Mouse (Mus musculus) erythroblast, adult 5-6 weeks (primary cell): Measurements from ENCODE around the gene Fam151a. TPM values are rescaled to one million over a fixed set of nuclear protein-coding genes. Genes with fewer than 3 reads are reported as not detected.
A peak's percentile ranks its signal among the peaks of the same experiment; 100 is the strongest.
"Not testable (repeated sequence)": the region's sequence is repeated elsewhere in the genome, so short reads cannot be mapped to it uniquely, and the experiment has no call there.

Experiments
- ATAC-seq: replicated peaks from 2 replicates; pipeline ENCODE4 v1.8.0; 2016; ENCODE audit warnings: moderate number of reproducible peaks, mild to moderate bottlenecking, moderate TSS enrichment, inconsistent platforms; ENCODE audit not compliant: poor library complexity, low FRiP score, severe bottlenecking
- total RNA-seq, 2 experiments: library from RNA; stranded (forward) in 1 of 2; stranded (reverse) in 1 of 2; fragments of 150-400 nt in 1 of 2; fragments of 200-764, 138-1000 nt in 1 of 2; gene quantifications; 2 replicates each; pipeline versions ENCODE4 v1.2.3 to v1.2.4; 2015 to 2017; ENCODE audit warnings: low replicate concordance in 2 of 2

Fam151a gene
- total RNA-seq (2015; ENCODE audit: low replicate concordance) (not detected in 2 replicates), total RNA-seq (2017; ENCODE audit: low replicate concordance) (not detected in 2 replicates)

GRCm38 (mm10) chr4:106733636-106734035, at the start of gene Fam151a:
Fam151a (plus strand) TSS chr4:106733889.
- ATAC-seq, result no peak

GRCm38 (mm10) chr4:106688636-106689296, 44.9 kb upstream of the Fam151a start:
- no peak for ATAC-seq

- no peak for ATAC-seq
These were observed 39.8 kb upstream of the Fam151a start for GRCm38 (mm10) chr4:106693841-106694430.

- ATAC-seq, result 0 out of 2 replicates have a peak, but pooled peaks have one; percentile 51
These were observed 33.7 kb upstream of the Fam151a start for GRCm38 (mm10) chr4:106699989-106700388.

- ATAC-seq, result no peak
These were observed 32.9 kb upstream of the Fam151a start for GRCm38 (mm10) chr4:106700798-106701197.

GRCm38 (mm10) chr4:106703956-106704355, 29.7 kb upstream of the Fam151a start:
- ATAC-seq, result no peak

GRCm38 (mm10) chr4:106704416-106704815, 29.3 kb upstream of the Fam151a start:
- ATAC-seq, result no peak

GRCm38 (mm10) chr4:106705096-106705665, 28.5 kb upstream of the Fam151a start:
- ATAC-seq, result no peak

- no peak for ATAC-seq
These were observed 25.7 kb upstream of the Fam151a start for GRCm38 (mm10) chr4:106707957-106708356.

- ATAC-seq, result peak; percentile 76
These were observed 25.3 kb upstream of the Fam151a start for GRCm38 (mm10) chr4:106708408-106708807.

GRCm38 (mm10) chr4:106713622-106714021, 20.1 kb upstream of the Fam151a start:
- ATAC-seq, result no peak

- ATAC-seq, result no peak
These were observed 13.1 kb upstream of the Fam151a start for GRCm38 (mm10) chr4:106720631-106721030.

- no peak for ATAC-seq
These were observed 2.9 kb upstream of the Fam151a start, which contains the start of gene Mroh7 for GRCm38 (mm10) chr4:106730814-106731213. Mroh7 (minus strand) TSS chr4:106730925.

- not testable (repeated sequence) for ATAC-seq
These were observed 3.2 kb downstream of the Fam151a start for GRCm38 (mm10) chr4:106736884-106737283.

- no peak for ATAC-seq
These were observed 4.2 kb downstream of the Fam151a start for GRCm38 (mm10) chr4:106737904-106738303.

- no peak for ATAC-seq
These were observed 12.2 kb downstream of the Fam151a start for GRCm38 (mm10) chr4:106745862-106746261.

- ATAC-seq, result no peak
These were observed 13.4 kb downstream of the Fam151a start for GRCm38 (mm10) chr4:106747001-106747580.

- ATAC-seq, result no peak
These were observed 16.0 kb downstream of the Fam151a start for GRCm38 (mm10) chr4:106749699-106750098.

- ATAC-seq, result no peak
These were observed 18.0 kb downstream of the Fam151a start for GRCm38 (mm10) chr4:106751726-106752125.

- no peak for ATAC-seq
These were observed 30.5 kb downstream of the Fam151a start for GRCm38 (mm10) chr4:106764166-106764565.

GRCm38 (mm10) chr4:106769306-106769705, 35.6 kb downstream of the Fam151a start:
- ATAC-seq, result no peak
